Mouse (Mus musculus) midbrain, embryonic 15.5 days (tissue): ENCODE data around the gene Nhej1. TPM values are rescaled to one million over a fixed set of nuclear protein-coding genes. Genes with fewer than 3 reads are reported as not detected.

Experiments used
- ATAC-seq: fragments of 200-750 bp; cut with Nextera tagmentation; replicated peaks from 2 replicates; pipeline ENCODE4 v1.8.0; 2017; ENCODE audit warnings: moderate TSS enrichment
- H3K27ac ChIP-seq: fragments of 300-500 bp; sonication (generic); 2 replicates; pipeline ENCODE4 v1.5.1; 2015; ENCODE audit warnings: mild to moderate bottlenecking, inconsistent platforms
- H3K27me3 ChIP-seq: fragments of 300-500 bp; sonication (generic); replicated peaks from 2 replicates; pipeline ENCODE4 v1.6.1; 2015; ENCODE audit warnings: inconsistent platforms
- H3K36me3 ChIP-seq: fragments of 300-500 bp; sonication (generic); replicated peaks from 2 replicates; pipeline ENCODE4 v1.6.1; 2015; ENCODE audit warnings: inconsistent platforms
- H3K4me1 ChIP-seq: fragments of 300-500 bp; sonication (generic); 2 replicates; pipeline ENCODE4 v1.6.1; 2015; ENCODE audit warnings: inconsistent platforms
- H3K4me2 ChIP-seq: fragments of 300-500 bp; sonication (generic); 2 replicates; pipeline ENCODE4 v1.6.1; 2015; ENCODE audit warnings: inconsistent platforms, mild to moderate bottlenecking, moderate library complexity
- H3K4me3 ChIP-seq: fragments of 300-500 bp; sonication (generic); 2 replicates; pipeline ENCODE4 v1.5.1; 2015; ENCODE audit warnings: mild to moderate bottlenecking, inconsistent platforms
- H3K9ac ChIP-seq: fragments of 300-500 bp; sonication (generic); 2 replicates; pipeline ENCODE4 v1.6.1; 2015; ENCODE audit warnings: mild to moderate bottlenecking, inconsistent platforms
- H3K9me3 ChIP-seq: fragments of 300-500 bp; sonication (generic); 2 replicates; pipeline ENCODE4 v1.6.1; 2016; ENCODE audit warnings: inconsistent platforms
- WGBS: fragments of 180-500 bp; shearing (Covaris S2); methylation state at CpG from one replicate; pipeline ENCODE4 v1.1.7; 2015; ENCODE audit warnings: mixed read lengths; 5-methylcytosine and 5-hydroxymethylcytosine counted together
- polyA plus RNA-seq: library from polyadenylated mRNA; unstranded; fragments of >200 nt; fragmentation: Nextera tagmentation; extraction: Ambion mirVana; gene quantifications from 2 replicates; pipeline ENCODE4 v1.2.1, GENCODE M21; 2015

Gene Nhej1
- polyA plus RNA-seq, 1 experiment from 2014 or later, result 5.1 TPM

DNA sequence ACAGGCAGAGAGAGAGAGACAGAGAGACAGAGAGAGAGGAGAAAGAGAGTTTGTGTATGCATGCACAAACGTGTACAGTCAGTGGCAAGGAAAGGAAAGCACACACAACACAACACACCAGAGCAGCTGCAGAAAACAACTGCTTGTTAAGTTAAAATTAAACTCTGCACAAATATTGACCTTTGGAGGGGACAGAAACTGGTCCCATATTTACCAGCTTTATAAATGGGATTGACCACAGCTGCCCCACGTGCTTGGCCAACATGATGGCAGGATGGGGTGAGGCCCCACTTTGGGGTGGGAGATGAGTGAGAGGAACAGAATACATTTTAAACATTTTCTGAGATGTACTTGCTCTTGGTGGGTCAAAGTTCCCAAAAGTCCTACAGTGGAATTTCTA lies 114.8 kb downstream of the Nhej1 start:
- Histone ChIP-seq H3K4me2 (no peak overlapping the region), H3K36me3 (no peaks in the 10 kb centered on the region), H3K9ac (no peak overlapping the region), H3K4me3 (no peak overlapping the region), H3K27me3 (no peaks in the 10 kb centered on the region), H3K27ac (no peak overlapping the region), H3K4me1 (no peaks in the 10 kb centered on the region), H3K9me3 (no peaks in the 10 kb centered on the region)
- WGBS, result 75% methylated on average over 2 of the region's 2 CpGs
- no peak for ATAC-seq

DNA sequence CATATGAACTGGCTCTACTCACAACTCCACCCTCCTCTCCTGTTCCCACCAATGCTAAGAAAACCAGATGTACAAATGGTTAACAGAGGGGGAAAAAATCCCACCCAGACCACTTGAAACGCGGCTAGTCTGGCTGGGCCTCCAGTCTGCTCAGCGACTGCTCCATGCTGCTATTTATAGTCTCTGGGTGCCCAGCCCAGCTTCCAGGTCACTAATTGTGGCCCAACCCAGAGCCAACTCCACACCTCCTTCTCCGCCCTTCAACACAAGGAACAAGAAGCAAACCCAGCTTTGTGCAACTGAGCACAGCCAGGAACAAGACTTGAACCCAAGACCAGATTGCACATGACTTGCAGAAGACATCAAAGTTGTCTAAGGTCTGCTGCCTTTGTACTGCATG lies 119.0 kb downstream of the Nhej1 start:
- H3K4me3 ChIP-seq, result no peak overlapping the region
- no peak overlapping the region for H3K4me2 ChIP-seq
- H3K9ac ChIP-seq, result no peak overlapping the region
- H3K27me3 ChIP-seq, result no peaks in the 10 kb centered on the region
- no peak overlapping the region for H3K27ac ChIP-seq
- H3K4me1 ChIP-seq, result no peaks in the 10 kb centered on the region
- H3K36me3 ChIP-seq, result no peaks in the 10 kb centered on the region
- no peaks in the 10 kb centered on the region for H3K9me3 ChIP-seq
- 58% methylated on average over 4 of the region's 4 CpGs for WGBS
- no peak for ATAC-seq

- no peak overlapping the region for H3K9ac ChIP-seq
- no peaks in the 10 kb centered on the region for H3K27me3 ChIP-seq
- no peak for ATAC-seq
- WGBS, result 55% methylated on average over 6 of the region's 6 CpGs
- no peak overlapping the region for H3K4me2 ChIP-seq
- no peak overlapping the region for H3K4me3 ChIP-seq
- no peaks in the 10 kb centered on the region for H3K36me3 ChIP-seq
- H3K9me3 ChIP-seq, result no peaks in the 10 kb centered on the region
- H3K27ac ChIP-seq, result no peak overlapping the region
- no peaks in the 10 kb centered on the region for H3K4me1 ChIP-seq
Measured at GRCm38 (mm10) chr1:75001183-75001582, 123.8 kb downstream of the Nhej1 start.

DNA sequence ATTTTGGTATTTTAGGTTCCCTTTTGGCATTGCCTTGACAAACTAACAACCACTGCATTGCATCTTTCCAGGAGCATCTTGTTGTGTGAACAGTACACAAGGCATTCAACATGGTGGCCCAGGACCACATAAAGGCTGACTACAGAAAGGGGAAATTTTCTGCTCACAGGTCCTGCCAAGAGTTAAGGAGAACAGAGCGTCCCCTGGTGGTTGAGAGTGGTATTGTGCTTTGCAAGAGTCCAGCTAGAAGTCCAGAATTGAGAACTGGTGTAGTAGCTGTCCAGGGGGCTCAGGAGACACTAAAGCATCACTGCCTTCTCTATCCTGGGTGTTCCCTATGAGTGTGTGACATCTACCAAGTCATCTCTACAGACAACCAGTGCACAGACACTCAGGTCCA lies 124.5 kb downstream of the Nhej1 start:
- Histone ChIP-seq H3K9me3 (no peaks in the 10 kb centered on the region), H3K4me3 (no peak overlapping the region), H3K9ac (no peak overlapping the region), H3K27me3 (no peaks in the 10 kb centered on the region), H3K36me3 (no peaks in the 10 kb centered on the region), H3K4me2 (no peak overlapping the region), H3K27ac (no peak overlapping the region), H3K4me1 (no peaks in the 10 kb centered on the region)
- WGBS, result 0% methylated on average over 1 of the region's 1 CpGs
- no peak for ATAC-seq

- ATAC-seq, result no peak
- 87% methylated on average over 5 of the region's 5 CpGs for WGBS
- Histone ChIP-seq H3K27ac (no peak overlapping the region), H3K9me3 (no peaks in the 10 kb centered on the region), H3K4me2 (no peak overlapping the region), H3K4me3 (no peak overlapping the region), H3K36me3 (no peaks in the 10 kb centered on the region), H3K27me3 (no peaks in the 10 kb centered on the region), H3K9ac (no peak overlapping the region), H3K4me1 (no peaks in the 10 kb centered on the region)
Measured at GRCm38 (mm10) chr1:74999173-74999572, 125.8 kb downstream of the Nhej1 start.

- H3K27me3 ChIP-seq, result no peaks in the 10 kb centered on the region
- H3K9me3 ChIP-seq, result no peaks in the 10 kb centered on the region
- no peak overlapping the region for H3K4me2 ChIP-seq
- ATAC-seq, result no peak
- H3K4me3 ChIP-seq, result no peak overlapping the region
- 83% methylated on average over 2 of the region's 2 CpGs for WGBS
- H3K27ac ChIP-seq, result no peak overlapping the region
- no peak overlapping the region for H3K9ac ChIP-seq
- no peaks in the 10 kb centered on the region for H3K36me3 ChIP-seq
- H3K4me1 ChIP-seq, result no peaks in the 10 kb centered on the region
Measured at GRCm38 (mm10) chr1:74997231-74997630, 127.8 kb downstream of the Nhej1 start.

DNA sequence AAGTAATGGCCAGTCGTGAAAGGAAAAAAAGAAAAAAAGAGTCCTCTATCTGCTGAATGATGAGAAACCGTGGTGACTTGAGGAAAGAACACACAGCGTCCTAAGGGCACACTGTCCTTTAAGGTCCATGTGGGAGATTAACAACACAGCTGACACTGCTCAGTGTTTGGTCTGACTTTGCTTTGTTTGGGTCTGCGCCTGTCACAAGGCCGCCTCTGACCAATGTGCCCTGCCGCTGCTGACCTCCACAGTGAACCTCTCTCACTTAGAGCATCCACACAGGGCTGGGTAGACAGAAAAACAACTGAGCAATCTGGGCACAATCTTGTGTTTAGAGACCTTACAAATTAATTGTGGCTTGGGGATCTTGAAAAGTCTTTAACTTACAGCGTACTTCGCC lies 148.0 kb downstream of the Nhej1 start:
- no peak for ATAC-seq
- Histone ChIP-seq H3K27me3 (no peaks in the 10 kb centered on the region), H3K4me2 (no peak overlapping the region), H3K27ac (no peak overlapping the region), H3K36me3 (no peaks in the 10 kb centered on the region), H3K4me3 (no peak overlapping the region), H3K9ac (no peak overlapping the region), H3K9me3 (no peaks in the 10 kb centered on the region), H3K4me1 (no peaks in the 10 kb centered on the region)
- 83% methylated on average over 8 of the region's 8 CpGs for WGBS

DNA sequence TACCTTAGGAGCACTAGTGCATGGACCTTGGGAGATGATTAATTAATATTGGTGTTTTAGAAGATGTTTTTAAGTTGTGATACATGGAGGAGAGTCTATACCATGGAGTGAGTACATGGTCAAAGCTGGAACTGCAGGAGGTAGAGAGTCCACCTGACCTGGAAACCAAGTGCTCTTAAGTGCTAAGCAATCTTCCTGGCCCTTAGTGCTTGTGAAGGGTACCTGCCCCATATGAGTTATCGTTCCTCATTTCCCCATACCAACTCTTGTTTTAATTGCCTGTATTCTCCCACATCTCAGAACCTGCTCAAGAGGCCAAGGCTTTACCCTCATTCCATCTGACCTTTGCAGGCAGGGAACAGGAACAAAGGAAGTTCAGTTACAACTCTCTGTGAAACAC lies 149.1 kb downstream of the Nhej1 start:
- Histone ChIP-seq H3K27me3 (no peaks in the 10 kb centered on the region), H3K4me1 (no peaks in the 10 kb centered on the region), H3K27ac (no peak overlapping the region), H3K4me3 (no peak overlapping the region), H3K9me3 (no peaks in the 10 kb centered on the region), H3K36me3 (no peaks in the 10 kb centered on the region), H3K9ac (no peak overlapping the region), H3K4me2 (no peak overlapping the region)
- 93% methylated on average over 1 of the region's 1 CpGs for WGBS
- ATAC-seq, result no peak

GRCm38 (mm10) chr1:74973590-74973989 lies 151.4 kb downstream of the Nhej1 start:
- H3K9me3 ChIP-seq, result no peaks in the 10 kb centered on the region
- no peak overlapping the region for H3K4me3 ChIP-seq
- 81% methylated on average over 6 of the region's 6 CpGs for WGBS
- H3K36me3 ChIP-seq, result no peaks in the 10 kb centered on the region
- no peak for ATAC-seq
- H3K9ac ChIP-seq, result no peak overlapping the region
- no peaks in the 10 kb centered on the region for H3K27me3 ChIP-seq
- no peak overlapping the region for H3K4me2 ChIP-seq
- H3K4me1 ChIP-seq, result no peaks in the 10 kb centered on the region
- no peak overlapping the region for H3K27ac ChIP-seq

DNA sequence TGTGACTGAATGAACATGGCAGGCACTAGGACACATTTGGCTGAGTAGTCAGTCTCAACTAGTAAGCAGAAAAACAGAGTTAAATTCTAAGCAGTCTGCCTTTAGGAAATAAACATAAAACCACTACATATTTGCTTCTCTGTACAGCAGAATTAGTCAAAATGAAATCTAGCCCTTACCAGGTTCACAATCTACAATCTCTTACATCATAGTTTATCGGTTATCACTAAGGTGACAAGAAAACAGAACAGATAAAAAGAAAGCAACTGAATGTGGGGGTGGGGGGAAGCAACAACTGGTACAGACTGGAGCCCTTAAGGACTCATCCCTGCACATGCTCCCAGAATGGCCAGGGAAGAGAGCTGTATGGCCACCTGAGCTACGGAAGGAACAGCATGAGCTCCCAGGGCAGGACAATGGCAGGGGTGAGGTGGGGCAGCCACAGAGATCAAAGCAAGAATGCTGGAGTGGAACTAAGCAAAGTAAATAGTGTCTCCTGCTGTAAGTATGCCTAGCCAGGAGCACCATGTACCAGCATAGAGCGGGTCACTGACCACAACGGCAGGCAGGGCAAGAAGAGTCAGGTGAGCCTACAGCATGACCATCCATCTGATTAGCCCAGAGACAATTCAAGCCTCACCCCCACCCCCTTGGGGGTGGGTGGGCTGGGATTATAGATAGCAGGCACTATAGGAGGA lies 153.5 kb downstream of the Nhej1 start:
- Histone ChIP-seq H3K9ac (no peak overlapping the region), H3K9me3 (no peaks in the 10 kb centered on the region), H3K4me3 (no peak overlapping the region), H3K36me3 (no peaks in the 10 kb centered on the region), H3K27ac (no peak overlapping the region), H3K27me3 (no peaks in the 10 kb centered on the region), H3K4me1 (no peaks in the 10 kb centered on the region), H3K4me2 (no peak overlapping the region)
- WGBS, result 50% methylated on average over 4 of the region's 4 CpGs
- ATAC-seq, result no peak

GRCm38 (mm10) chr1:74967962-74968580 lies 156.9 kb downstream of the Nhej1 start:
- peaks cover 4% of the 10 kb centered on the region; the same call in 1 of the 2 replicates for H3K4me1 ChIP-seq
- H3K4me3 ChIP-seq, result no peak overlapping the region
- H3K9ac ChIP-seq, result no peak overlapping the region
- no peaks in the 10 kb centered on the region for H3K36me3 ChIP-seq
- no peak for ATAC-seq
- H3K27ac ChIP-seq, result no peak overlapping the region
- WGBS, result 78% methylated on average over 8 of the region's 8 CpGs
- no peaks in the 10 kb centered on the region for H3K27me3 ChIP-seq
- H3K9me3 ChIP-seq, result no peaks in the 10 kb centered on the region
- H3K4me2 ChIP-seq, result no peak overlapping the region

- Histone ChIP-seq H3K4me1 (peaks cover 4% of the 10 kb centered on the region; the same call in 1 of the 2 replicates), H3K9me3 (no peaks in the 10 kb centered on the region), H3K9ac (no peak overlapping the region), H3K36me3 (no peaks in the 10 kb centered on the region), H3K27me3 (no peaks in the 10 kb centered on the region), H3K27ac (no peak overlapping the region), H3K4me3 (no peak overlapping the region), H3K4me2 (peak overlapping the region; percentile 40)
- WGBS, result 16% methylated on average over 16 of the region's 16 CpGs
- ATAC-seq, result no peak
Measured at GRCm38 (mm10) chr1:74964494-74965215, 160.3 kb downstream of the Nhej1 start.
